Mouse (Mus musculus) Patski (cell line): ENCODE data around the gene Flt3. TPM values are rescaled to one million over a fixed set of nuclear protein-coding genes. Genes with fewer than 3 reads are reported as not detected.
A peak's percentile ranks its signal among the peaks of the same experiment; 100 is the strongest.

ENCODE experiments used
- ATAC-seq: fragments of 100-300 bp; one replicate; pipeline ENCODE4 v1.8.0; 2021
- CTCF ChIA-PET: fragments of 350-600 bp; sonication (Branson Sonifier 250); formaldehyde crosslinking; loops from one replicate; lab custom pipeline; 2022; ENCODE audit warnings: inconsistent platforms; lab: Charles Lee
- POLR2A ChIA-PET: fragments of 350-600 bp; sonication (Branson Sonifier 250); formaldehyde crosslinking; loops from one replicate; lab custom pipeline; 2022; ENCODE audit warnings: antibody characterized with exemption, inconsistent platforms; lab: Charles Lee
- DNase-seq: peaks from one replicate; pipeline ENCODE4 v3.0.0-alpha.2; 2011; ENCODE audit warnings: low read depth, low spot score
- H3K27me3 ChIP-seq: fragments of 371-371 bp; one replicate; pipeline ENCODE4 v1.5.1; 2021
- CTCF ChIP-seq: fragments of 100-300 bp; IDR thresholded peaks from one replicate; pipeline ENCODE4 v1.5.1; 2021
- in situ Hi-C: fragments of 300-500 bp; cut with MboI; formaldehyde crosslinking; loops from 3 replicates; pipeline ENCODE4 v1.11.1; 2018; ENCODE audit warnings: low pct_unique_long_range_greater_than_20kb, mixed read lengths
- polyA plus RNA-seq: library from polyadenylated mRNA; unstranded; gene quantifications from one replicate; pipeline ENCODE4 v1.2.3, GENCODE M21; 2021

Flt3 gene
- polyA plus RNA-seq, 1 experiment from 2014 or later, result 0.30 TPM

- peak; percentile 72 for TF ChIP-seq CTCF
- H3K27me3 ChIP-seq, result no peaks in the 10 kb centered on the region
- ChIA-PET POLR2A (no interaction called here), CTCF (interaction anchor here (0.6 to 1.3 kb wide), 4 partner anchors 10 to 39 kb away, joined by 3 to 4 read pairs (median 3); no protein-coding TSS in a partner anchor)
- in situ Hi-C loops, result no loop called here
- no peak for DNase-seq
- ATAC-seq, result no peak
Observed at GRCm38 (mm10) chr5:147357536-147357935, 42.8 kb downstream of the Flt3 start.

- H3K27me3 ChIP-seq, result no peaks in the 10 kb centered on the region
- ATAC-seq (no peak), DNase-seq (no peak)
- POLR2A ChIA-PET, result interaction anchor here (0.5 kb wide), 1 partner anchor 882 kb away, joined by 3 read pairs; no protein-coding TSS in a partner anchor
- CTCF ChIA-PET, result interaction anchor here (1.0 to 1.3 kb wide), 3 partner anchors 10 to 198 kb away, joined by 3 read pairs; no protein-coding TSS in a partner anchor
- no peak for TF ChIP-seq CTCF
- in situ Hi-C loops, result no loop called here
Observed at GRCm38 (mm10) chr5:147356260-147357055, 43.8 kb downstream of the Flt3 start.

DNA sequence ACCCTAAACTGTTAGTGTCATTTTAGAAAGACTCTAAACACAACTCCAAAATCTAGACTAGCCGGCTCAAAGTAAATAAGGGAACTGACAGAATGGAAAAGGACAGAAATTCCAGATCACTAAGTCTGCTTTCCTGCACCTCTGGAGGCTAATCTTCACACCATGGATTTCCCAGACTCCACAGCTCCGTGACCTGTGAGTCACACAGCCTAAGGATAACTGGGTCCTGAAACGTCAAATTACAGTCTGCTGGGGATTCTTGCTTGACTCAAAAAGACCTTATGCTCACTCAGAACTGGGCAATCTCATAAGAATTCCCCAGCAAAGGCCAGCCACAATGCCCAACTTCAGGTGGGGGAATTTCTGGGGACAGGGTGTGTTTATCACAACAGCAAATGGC lies 44.5 kb downstream of the Flt3 start:
- ChIA-PET POLR2A (interaction anchor here (0.6 kb wide), 1 partner anchor 27 kb away, joined by 3 read pairs; no protein-coding TSS in a partner anchor), CTCF (interaction anchor here (1.0 to 1.3 kb wide), 2 partner anchors 9 to 199 kb away, joined by 3 read pairs; no protein-coding TSS in a partner anchor)
- H3K27me3 ChIP-seq, result no peaks in the 10 kb centered on the region
- TF ChIP-seq CTCF, result no peak
- in situ Hi-C loops, result no loop called here
- DNase-seq (peak; percentile 88), ATAC-seq (peak; percentile 77)

GRCm38 (mm10) chr5:147354985-147355384 lies 45.3 kb downstream of the Flt3 start:
- ChIA-PET POLR2A (interaction anchor here (1.0 kb wide), 1 partner anchor 8 kb away, joined by 3 read pairs; no protein-coding TSS in a partner anchor), CTCF (no interaction called here)
- in situ Hi-C loops, result no loop called here

GRCm38 (mm10) chr5:147354161-147354780 lies 46.0 kb downstream of the Flt3 start:
- no peak for DNase-seq
- ChIA-PET CTCF (no interaction called here), POLR2A (interaction anchor here (1.0 kb wide), 1 partner anchor 8 kb away, joined by 3 read pairs; no protein-coding TSS in a partner anchor)
- ATAC-seq, result no peak
- no peak for TF ChIP-seq CTCF
- in situ Hi-C loops, result no loop called here
- no peaks in the 10 kb centered on the region for H3K27me3 ChIP-seq

More at GRCm38 (mm10) chr5:147354985-147355384, 45.3 kb downstream of the Flt3 start:
- DNase-seq (no peak), ATAC-seq (no peak)
- no peaks in the 10 kb centered on the region for H3K27me3 ChIP-seq
- TF ChIP-seq CTCF, result no peak

DNA sequence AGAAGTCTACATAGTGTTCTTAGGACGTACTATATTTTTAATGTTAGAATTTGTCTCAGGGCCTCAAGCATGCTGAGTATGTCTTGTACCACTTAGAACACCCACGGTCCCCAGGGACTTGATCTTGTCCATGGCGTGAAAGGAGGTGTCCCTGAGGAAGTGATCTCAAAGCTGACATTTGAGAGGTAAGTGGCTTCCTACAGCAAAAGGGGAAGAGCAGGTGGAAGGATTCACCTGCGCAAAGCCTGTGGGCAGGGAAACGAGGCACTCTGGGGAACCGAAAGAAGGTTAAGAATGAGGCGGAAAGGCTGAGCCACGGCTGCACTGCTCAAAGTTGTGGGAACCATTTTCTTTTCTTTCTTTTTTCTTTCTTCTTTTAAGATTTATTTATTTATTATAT lies 48.4 kb downstream of the Flt3 start:
- no peak for TF ChIP-seq CTCF
- no peak for ATAC-seq
- H3K27me3 ChIP-seq, result no peaks in the 10 kb centered on the region
- ChIA-PET CTCF (interaction anchor here (1.1 kb wide), 1 partner anchor 27 kb away, joined by 3 read pairs; no protein-coding TSS in a partner anchor), POLR2A (no interaction called here)
- no peak for DNase-seq
- in situ Hi-C loops, result no loop called here

DNA sequence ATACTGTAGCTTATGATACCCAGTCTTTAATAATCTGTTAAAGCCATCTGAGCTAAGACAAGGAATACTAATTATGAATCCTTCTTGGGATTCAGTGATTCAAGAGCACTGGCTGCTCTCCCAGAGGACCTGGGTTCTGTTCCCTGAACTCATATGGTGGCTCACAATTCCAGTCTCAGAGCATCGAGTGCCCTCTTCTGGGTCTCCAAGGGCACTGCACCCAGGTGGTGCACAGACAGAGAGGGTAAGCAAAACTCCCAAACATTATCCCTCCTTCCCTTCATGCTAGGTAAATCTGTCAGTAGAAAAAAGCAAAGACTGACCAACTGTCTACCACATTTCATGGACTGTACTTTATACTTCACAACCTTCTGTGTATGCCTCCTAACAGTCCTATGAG lies 54.3 kb downstream of the Flt3 start:
- no peak for TF ChIP-seq CTCF
- CTCF ChIA-PET, result interaction anchor here (0.9 to 1.3 kb wide), 3 partner anchors 8 to 12 kb away, joined by 3 read pairs; no protein-coding TSS in a partner anchor
- no peaks in the 10 kb centered on the region for H3K27me3 ChIP-seq
- ATAC-seq, result no peak
- in situ Hi-C loops, result loop anchor here (25.0 kb wide), 1 partner anchor 891 kb away; no protein-coding TSS in a partner anchor
- POLR2A ChIA-PET, result interaction anchor here (0.6 kb wide), 2 partner anchors 9 to 91 kb away, joined by 3 read pairs; no protein-coding TSS in a partner anchor
- no peak for DNase-seq

DNA sequence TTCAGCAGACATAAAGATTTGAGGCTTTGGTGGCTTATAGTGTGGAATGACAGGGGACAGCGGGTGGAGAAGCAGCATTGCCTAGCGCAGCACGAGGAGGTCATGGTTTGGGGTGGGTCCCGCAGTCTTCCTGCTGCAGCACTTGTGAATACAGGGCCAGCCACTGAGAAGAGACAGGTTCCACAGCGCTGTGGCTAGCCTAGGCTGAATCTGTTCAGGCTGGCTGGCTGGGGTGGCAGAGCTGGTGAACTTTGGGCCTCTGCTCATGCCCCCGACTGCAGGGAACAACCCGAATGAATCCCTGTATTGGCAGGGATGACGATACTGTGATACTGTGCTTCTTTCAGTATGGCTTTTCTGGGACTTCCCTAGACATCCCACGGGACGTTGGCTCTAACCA lies 56.4 kb downstream of the Flt3 start:
- ChIA-PET POLR2A (no interaction called here), CTCF (no interaction called here)
- H3K27me3 ChIP-seq, result no peaks in the 10 kb centered on the region
- ATAC-seq, result no peak
- TF ChIP-seq CTCF, result no peak
- in situ Hi-C loops, result loop anchor here (25.0 kb wide), 1 partner anchor 893 kb away; no protein-coding TSS in a partner anchor
- no peak for DNase-seq

GRCm38 (mm10) chr5:147342901-147343300 lies 57.4 kb downstream of the Flt3 start:
- TF ChIP-seq CTCF, result no peak
- ChIA-PET POLR2A (no interaction called here), CTCF (no interaction called here)
- DNase-seq (no peak), ATAC-seq (no peak)
- in situ Hi-C loops, result loop anchor here (25.0 kb wide), 1 partner anchor 894 kb away; no protein-coding TSS in a partner anchor
- no peaks in the 10 kb centered on the region for H3K27me3 ChIP-seq
